Mouse (Mus musculus): ENCODE data around the gene Ms4a6b.
"Not testable (repeated sequence)": the region's sequence is repeated elsewhere in the genome, so short reads cannot be mapped to it uniquely, and the experiment has no call there.

The Ms4a6b gene

GRCm38 (mm10) chr19:11533888-11534445 is 17.7 kb downstream of the Ms4a6b start:
- no peak for DNase-seq

DNA sequence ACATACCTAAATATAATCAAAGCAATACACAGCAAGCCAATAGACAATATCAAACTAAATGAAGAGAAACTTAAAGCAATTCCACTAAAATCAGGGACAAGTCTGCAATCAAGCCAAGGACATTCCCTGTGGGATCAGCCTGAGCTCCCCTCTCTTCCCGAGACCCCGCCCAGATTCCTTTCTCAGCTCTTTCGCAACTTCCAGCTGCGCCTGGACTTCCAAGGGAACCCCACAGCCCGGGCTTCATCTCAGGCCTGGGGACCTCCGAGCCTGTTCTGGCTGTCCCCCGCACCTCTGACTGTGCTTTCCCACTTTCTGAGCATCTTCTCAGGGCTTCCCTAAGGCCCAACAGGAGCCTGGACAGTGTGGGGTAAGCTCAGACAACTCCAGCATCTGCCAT is 20.3 kb downstream of the Ms4a6b start, which contains the start of gene Ms4a4d:
Gene Ms4a4d (plus strand): TSS at position 209 of the 400 bp plus-strand sequence.
- DNase-seq = no peak

DNA sequence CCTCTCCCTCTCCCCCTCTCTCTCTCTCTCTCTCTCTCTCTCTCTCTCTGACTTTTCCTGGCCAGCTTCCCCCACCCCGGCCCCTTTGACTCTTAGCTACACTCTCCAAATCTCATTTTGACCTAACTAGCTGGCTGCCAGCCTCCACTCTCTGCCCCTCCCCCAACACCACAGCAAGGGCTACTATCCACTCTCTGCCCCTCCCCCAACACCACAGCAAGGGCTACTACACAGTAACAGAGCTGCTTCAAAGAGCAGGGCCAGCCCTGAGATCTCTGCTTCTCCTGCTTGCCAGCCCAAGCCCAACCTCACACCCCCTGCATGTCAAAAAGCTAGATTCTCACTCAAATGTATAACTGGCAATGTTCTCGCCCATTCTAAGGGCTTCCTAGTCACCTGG is 21.0 kb downstream of the Ms4a6b start:
- no peak for DNase-seq

GRCm38 (mm10) chr19:11540166-11540821 is 24.0 kb downstream of the Ms4a6b start:
- peak in 1 of 2 experiments; percentile 15 for DNase-seq

GRCm38 (mm10) chr19:11544383-11544782 is 28.1 kb downstream of the Ms4a6b start:
- peak in 1 of 2 experiments; percentile 13 for DNase-seq

- peak; percentile 48 to 75 for DNase-seq
Measured at GRCm38 (mm10) chr19:11547911-11548310, 31.6 kb downstream of the Ms4a6b start.

- DNase-seq = no peak
Measured at GRCm38 (mm10) chr19:11554726-11555125, 38.4 kb downstream of the Ms4a6b start.

DNA sequence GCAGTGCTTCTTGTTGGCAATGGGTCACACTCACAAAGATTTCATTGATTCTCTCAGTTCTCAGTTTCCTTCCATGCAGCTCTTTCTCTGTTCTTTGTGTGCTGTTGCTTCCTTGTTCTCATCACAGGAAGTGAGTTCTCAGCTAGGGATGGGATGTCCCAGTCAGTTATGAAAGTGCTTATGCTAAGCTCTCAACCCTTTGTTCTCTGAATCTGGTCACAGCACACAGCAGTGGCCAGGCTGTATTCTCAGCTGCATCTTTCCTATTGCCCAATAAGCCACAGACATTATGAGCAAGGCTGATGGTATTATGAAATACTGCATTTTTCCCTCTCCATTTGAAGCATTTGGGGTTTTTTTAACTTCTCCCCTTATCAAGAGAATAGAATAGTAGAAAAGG is 43.2 kb downstream of the Ms4a6b start:
- not testable (repeated sequence) for DNase-seq

- no peak for DNase-seq
Measured at GRCm38 (mm10) chr19:11574965-11575364, 58.7 kb downstream of the Ms4a6b start.
